In the genomic region with DNA sequence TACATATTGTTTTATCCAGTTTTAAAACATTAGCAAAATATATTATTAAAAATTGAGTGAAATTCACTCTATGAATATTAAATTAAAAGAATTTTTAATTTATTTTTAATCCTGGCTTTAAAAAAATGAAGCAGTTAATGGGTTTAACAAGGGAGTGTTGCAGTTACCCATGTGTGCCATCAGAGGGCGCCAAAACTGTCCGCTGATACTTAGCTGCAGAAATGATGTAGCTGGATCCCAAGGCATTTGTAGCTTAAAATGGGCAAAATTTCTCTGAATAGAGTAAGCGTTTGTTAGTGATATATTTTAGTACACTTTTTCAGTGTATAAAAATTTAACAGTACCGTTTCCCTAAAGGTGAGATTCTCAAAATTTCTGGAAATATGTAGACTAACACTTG, we compare ENCODE assay signal across 8 mouse cellular contexts. TPM values are rescaled to one million over a fixed set of nuclear protein-coding genes. Genes with fewer than 3 reads are reported as not detected.
DNase-seq lines count a peak whose midpoint lies in the region; ATAC-seq lines count a peak whose summit lies in the region.
"Had no signal": no experiment of that assay in that cellular context is flagged by ENCODE, and none has a peak within 500 bp of the region (broad histone marks: within the 10 kb centered on the region; RNA-seq: fewer than 3 reads in every experiment).

No protein-coding gene starts in this region.

- WGBS in midbrain, embryonic 11.5 days, result 11% methylated on average over 4 of the region's 4 CpGs
- WGBS in midbrain, embryonic 16.5 days, result 5% methylated on average over 4 of the region's 4 CpGs

- H3K4me1 ChIP-seq in midbrain, embryonic 11.5 days (ENCODE audit: control insufficient read depth, insufficient read depth, low read length), result no peaks in the 10 kb centered on the region
- no peaks in the 10 kb centered on the region for H3K4me1 ChIP-seq in midbrain, embryonic 16.5 days (ENCODE audit: control insufficient read depth, insufficient read depth, low read length)
- H3K4me1 ChIP-seq: stomach, embryonic 15.5 days had no signal

- no peak overlapping the region for H3K27ac ChIP-seq in midbrain, embryonic 11.5 days (ENCODE audit: low read depth, low read length)
- H3K27ac ChIP-seq in midbrain, embryonic 16.5 days (ENCODE audit: low read length), result no peak overlapping the region
- H3K27ac ChIP-seq: stomach, embryonic 15.5 days had no signal

- H3K27me3 ChIP-seq in midbrain, embryonic 11.5 days (ENCODE audit: control insufficient read depth, insufficient read depth, low read length), result no peaks in the 10 kb centered on the region
- no peaks in the 10 kb centered on the region for H3K27me3 ChIP-seq in midbrain, embryonic 16.5 days (ENCODE audit: control insufficient read depth, insufficient read depth, low read depth, low read length)
- H3K27me3 ChIP-seq: stomach, embryonic 15.5 days had no signal

- H3K4me2 ChIP-seq in midbrain, embryonic 11.5 days, result no peak overlapping the region
- no peak overlapping the region for H3K4me2 ChIP-seq in midbrain, embryonic 16.5 days (ENCODE audit: low read length)
- H3K4me2 ChIP-seq: stomach, embryonic 15.5 days had no signal

- no peak overlapping the region for H3K9ac ChIP-seq in midbrain, embryonic 11.5 days (ENCODE audit: low read length)
- no peak overlapping the region for H3K9ac ChIP-seq in midbrain, embryonic 16.5 days (ENCODE audit: low read depth, low read length)
- H3K9ac ChIP-seq: stomach, embryonic 15.5 days had no signal

- no peaks in the 10 kb centered on the region for H3K36me3 ChIP-seq in midbrain, embryonic 11.5 days (ENCODE audit: control insufficient read depth, insufficient read depth, low read length)
- no peaks in the 10 kb centered on the region for H3K36me3 ChIP-seq in midbrain, embryonic 16.5 days (ENCODE audit: control insufficient read depth, insufficient read depth, low read length)
- H3K36me3 ChIP-seq: stomach, embryonic 15.5 days had no signal

- no peak overlapping the region for H3K4me3 ChIP-seq in midbrain, embryonic 11.5 days (ENCODE audit: low read depth, low read length)
- H3K4me3 ChIP-seq in midbrain, embryonic 16.5 days (ENCODE audit: low read depth, low read length), result no peak overlapping the region
- H3K4me3 ChIP-seq: stomach, embryonic 15.5 days had no signal

- H3K9me3 ChIP-seq in midbrain, embryonic 11.5 days (ENCODE audit: control insufficient read depth, low read length), result no peaks in the 10 kb centered on the region
- H3K9me3 ChIP-seq in midbrain, embryonic 16.5 days (replicated peaks; ENCODE audit: control insufficient read depth, low read length, poor library complexity, severe bottlenecking), result no peaks in the 10 kb centered on the region
- H3K9me3 ChIP-seq: stomach, embryonic 15.5 days had no signal

- intact Hi-C loops in heart, postnatal 36 days (cut with DNase I), result loop anchor here (1.0 to 5.0 kb wide), 2 partner anchors 50 to 225 kb away; no protein-coding TSS in a partner anchor
- intact Hi-C loops in left cerebral cortex, postnatal 4 days (cut with DNase I), result loop anchor here (5.0 kb wide), 1 partner anchor 225 kb away; no protein-coding TSS in a partner anchor

- DNase-seq in midbrain, embryonic 11.5 days (ENCODE audit: low spot score, missing footprints), result peak; percentile 91
- peak; percentile 19 for DNase-seq in T-cell, adult 2 months (ENCODE audit: low spot score)
- DNase-seq in cerebellum, adult 9-11 months, result peak; percentile 11
- peak; percentile 37 to 74 for DNase-seq in heart, postnatal 36 days
- DNase-seq in left cerebral cortex, postnatal 4 days, result peak; percentile 46
- peak; percentile 47 for DNase-seq in right cerebral cortex, adult 18-20 months

- no peak for ATAC-seq in midbrain, embryonic 11.5 days (ENCODE audit: low FRiP score)
- no peak for ATAC-seq in midbrain, embryonic 16.5 days

RNA-seq across cellular contexts. Expression of a gene that starts 37.5 kb away (rescaled TPM):
- polyA plus RNA-seq in midbrain, embryonic 11.5 days (2014; fragmentation: Nextera tagmentation; extraction: Ambion mirVana), result 45.9 and 53.4 TPM in 2 replicates
- 30.0 and 35.5 TPM in 2 replicates for polyA plus RNA-seq in midbrain, embryonic 16.5 days (2015; fragmentation: Nextera tagmentation; extraction: Ambion mirVana)
- total RNA-seq in heart, postnatal 36 days (2021), result 10 to 100 TPM; 32.0 to 35.0 TPM
- 10 to 100 TPM; 31.0 to 33.4 TPM for total RNA-seq in left cerebral cortex, postnatal 4 days (2021)

Comparison
In these comparisons a context has a peak if more than half of its experiments do, and no peak if none do; other contexts are left out.
1. DNase-seq: peak in every context shown above with its lines; median percentile 91 in midbrain, embryonic 11.5 days; 56 in heart, postnatal 36 days; 47 in right cerebral cortex, adult 18-20 months; 46 in left cerebral cortex, postnatal 4 days; 19 in T-cell, adult 2 months; 11 in cerebellum, adult 9-11 months.